19 mouse cellular contexts compared by ENCODE assay signal in genomic region chr3:97615154-97615553, GRCm38 (mm10). TPM values are rescaled to one million over a fixed set of nuclear protein-coding genes. Genes with fewer than 3 reads are reported as not detected.
"Had no signal": no experiment of that assay in that cellular context is flagged by ENCODE, and none has a peak within 500 bp of the region (broad histone marks: within the 10 kb centered on the region; RNA-seq: fewer than 3 reads in every experiment).

No protein-coding gene starts in this region.

- H3K4me1 ChIP-seq: limb, embryonic 12.5 days; neural tube, embryonic 15.5 days had no signal

- H3K4me2 ChIP-seq: limb, embryonic 12.5 days; liver, embryonic 13.5 days; neural tube, embryonic 15.5 days had no signal

- H3K4me3 ChIP-seq: layer of hippocampus, adult 2 months; limb, embryonic 12.5 days; liver, embryonic 13.5 days; midbrain, embryonic 10.5 days; myocyte; neural tube, embryonic 15.5 days had no signal

- H3K36me3 ChIP-seq: limb, embryonic 12.5 days; liver, embryonic 13.5 days; midbrain, embryonic 10.5 days; neural tube, embryonic 15.5 days had no signal

- H3K27me3 ChIP-seq: limb, embryonic 12.5 days; neural tube, embryonic 15.5 days had no signal

- H3K9ac ChIP-seq: limb, embryonic 12.5 days; liver, embryonic 13.5 days; neural tube, embryonic 15.5 days had no signal

- DNase-seq: kidney, adult 11 months; kidney, adult 9 months; kidney, postnatal 10 days; kidney, postnatal 4 days; liver, embryonic 13.5 days; lung, adult 2 months; lung, postnatal 4 days; midbrain, embryonic 14.5 days; right cerebral cortex, adult 18-20 months; right cerebral cortex, postnatal 25 days; spleen, adult 18-20 months had no signal

- H3K27ac ChIP-seq: layer of hippocampus, adult 2 months; limb, embryonic 12.5 days; liver, embryonic 13.5 days; midbrain, embryonic 10.5 days; neural tube, embryonic 15.5 days had no signal

- H3K9me3 ChIP-seq: liver, embryonic 13.5 days; midbrain, embryonic 10.5 days; neural tube, embryonic 15.5 days had no signal

- ATAC-seq: lung, postnatal 0 days had no signal

RNA-seq across cellular contexts. Expression of gene Gm17651, which starts 59.3 kb away (rescaled TPM):
- polyA plus RNA-seq: limb, embryonic 12.5 days; liver, embryonic 13.5 days; lung, adult 2 months; lung, postnatal 0 days; midbrain, embryonic 10.5 days; midbrain, embryonic 14.5 days; myocyte; neural tube, embryonic 11.5 days; neural tube, embryonic 15.5 days; stomach, embryonic 14.5 days had no signal
